Mouse (Mus musculus): ENCODE data around the gene Scarb2.
A peak's percentile ranks its signal among the peaks of the same experiment; 100 is the strongest.

Scarb2 gene

GRCm38 (mm10) chr5:92441494-92441893, 65.1 kb downstream of the Scarb2 start:
- DNase-seq (ENCODE audit: extremely low spot score, low read depth, low spot score), result no peak

GRCm38 (mm10) chr5:92438540-92438939, 68.1 kb downstream of the Scarb2 start:
- DNase-seq (ENCODE audit: extremely low spot score, low read depth, low spot score), result no peak

GRCm38 (mm10) chr5:92435025-92435584, 71.5 kb downstream of the Scarb2 start, which contains the start of gene Nup54:
Gene Nup54 (minus strand): TSS chr5:92435219.
- DNase-seq (ENCODE audit: extremely low spot score, low read depth, low spot score), result peak; percentile 89

GRCm38 (mm10) chr5:92434571-92434985, 72.1 kb downstream of the Scarb2 start:
- DNase-seq (ENCODE audit: extremely low spot score, low read depth, low spot score), result no peak

GRCm38 (mm10) chr5:92434070-92434469, 72.6 kb downstream of the Scarb2 start:
- no peak for DNase-seq (ENCODE audit: extremely low spot score, low read depth, low spot score)

GRCm38 (mm10) chr5:92431611-92432010, 75.0 kb downstream of the Scarb2 start:
- no peak for DNase-seq (ENCODE audit: extremely low spot score, low read depth, low spot score)

GRCm38 (mm10) chr5:92430723-92431122, 75.9 kb downstream of the Scarb2 start:
- no peak for DNase-seq (ENCODE audit: extremely low spot score, low read depth, low spot score)

GRCm38 (mm10) chr5:92424126-92424525, 82.5 kb downstream of the Scarb2 start:
- no peak for DNase-seq (ENCODE audit: extremely low spot score, low read depth, low spot score)

GRCm38 (mm10) chr5:92413982-92414375, 92.7 kb downstream of the Scarb2 start:
- no peak for DNase-seq (ENCODE audit: extremely low spot score, low read depth, low spot score)

- no peak for DNase-seq (ENCODE audit: extremely low spot score, low read depth, low spot score)
Measured at GRCm38 (mm10) chr5:92413271-92413981, 93.2 kb downstream of the Scarb2 start.

- DNase-seq (ENCODE audit: extremely low spot score, low read depth, low spot score), result no peak
Measured at GRCm38 (mm10) chr5:92411461-92412140, 95.0 kb downstream of the Scarb2 start.

GRCm38 (mm10) chr5:92410486-92410885, 96.1 kb downstream of the Scarb2 start:
- no peak for DNase-seq (ENCODE audit: extremely low spot score, low read depth, low spot score)

GRCm38 (mm10) chr5:92409361-92410155, 97.1 kb downstream of the Scarb2 start:
- DNase-seq (ENCODE audit: extremely low spot score, low read depth, low spot score), result no peak

GRCm38 (mm10) chr5:92404400-92404678, 102.3 kb downstream of the Scarb2 start:
- peak; percentile 73 for DNase-seq (ENCODE audit: extremely low spot score, low read depth, low spot score)

GRCm38 (mm10) chr5:92403562-92404399, 102.9 kb downstream of the Scarb2 start:
- no peak for DNase-seq (ENCODE audit: extremely low spot score, low read depth, low spot score)

GRCm38 (mm10) chr5:92402816-92403215, 103.8 kb downstream of the Scarb2 start:
- no peak for DNase-seq (ENCODE audit: extremely low spot score, low read depth, low spot score)

GRCm38 (mm10) chr5:92398153-92398552, 108.5 kb downstream of the Scarb2 start:
- peak; percentile 90 for DNase-seq (ENCODE audit: extremely low spot score, low read depth, low spot score)

GRCm38 (mm10) chr5:92396476-92396875, 110.2 kb downstream of the Scarb2 start:
- DNase-seq (ENCODE audit: extremely low spot score, low read depth, low spot score), result no peak

GRCm38 (mm10) chr5:92395764-92396163, 110.9 kb downstream of the Scarb2 start:
- DNase-seq (ENCODE audit: extremely low spot score, low read depth, low spot score), result no peak

GRCm38 (mm10) chr5:92393863-92394262, 112.8 kb downstream of the Scarb2 start:
- no peak for DNase-seq (ENCODE audit: extremely low spot score, low read depth, low spot score)

GRCm38 (mm10) chr5:92392542-92392941, 114.1 kb downstream of the Scarb2 start:
- DNase-seq (ENCODE audit: extremely low spot score, low read depth, low spot score), result no peak

Measured in hindlimb bud, embryonic 11.5 days (tissue).